Mouse (Mus musculus) hindbrain, embryonic 13.5 days (tissue): Measurements from ENCODE around the gene Psmd1. TPM values are rescaled to one million over a fixed set of nuclear protein-coding genes. Genes with fewer than 3 reads are reported as not detected.

Source experiments
- ATAC-seq: fragments of 200-750 bp; cut with Nextera tagmentation; 2 replicates; pipeline ENCODE4 v1.8.0; 2017; ENCODE audit warnings: moderate TSS enrichment; ENCODE audit not compliant: low FRiP score
- H3K27ac ChIP-seq: fragments of 300-500 bp; sonication (generic); 2 replicates; pipeline ENCODE4 v1.5.1; 2015; ENCODE audit warnings: inconsistent platforms, mild to moderate bottlenecking, moderate library complexity
- H3K27me3 ChIP-seq: fragments of 300-500 bp; sonication (generic); 2 replicates; pipeline ENCODE4 v1.6.1; 2015; ENCODE audit warnings: mild to moderate bottlenecking, inconsistent platforms
- H3K36me3 ChIP-seq: fragments of 300-500 bp; sonication (generic); 2 replicates; pipeline ENCODE4 v1.6.1; 2015; ENCODE audit warnings: mild to moderate bottlenecking, inconsistent platforms
- H3K4me1 ChIP-seq: fragments of 300-500 bp; sonication (generic); replicated peaks from 2 replicates; pipeline ENCODE4 v1.6.1; 2015; ENCODE audit warnings: inconsistent platforms
- H3K4me2 ChIP-seq: fragments of 300-500 bp; sonication (generic); 2 replicates; pipeline ENCODE4 v1.6.1; 2015; ENCODE audit warnings: inconsistent platforms, mild to moderate bottlenecking, moderate library complexity
- H3K4me3 ChIP-seq: fragments of 300-500 bp; sonication (generic); 2 replicates; pipeline ENCODE4 v1.5.1; 2015; ENCODE audit warnings: mild to moderate bottlenecking, inconsistent platforms
- H3K9ac ChIP-seq: fragments of 300-500 bp; sonication (generic); 2 replicates; pipeline ENCODE4 v1.6.1; 2015; ENCODE audit warnings: mild to moderate bottlenecking, inconsistent platforms
- H3K9me3 ChIP-seq: fragments of 300-500 bp; sonication (generic); 2 replicates; pipeline ENCODE4 v1.6.1; 2016; ENCODE audit warnings: inconsistent platforms
- WGBS: fragments of 180-500 bp; shearing (Covaris S2); methylation state at CpG from one replicate; pipeline ENCODE4 v1.1.7; 2015; 5-methylcytosine and 5-hydroxymethylcytosine counted together
- polyA plus RNA-seq: library from polyadenylated mRNA; unstranded; fragments of >200 nt; fragmentation: Nextera tagmentation; extraction: Ambion mirVana; gene quantifications from 2 replicates; pipeline ENCODE4 v1.2.1, GENCODE M21; 2015

The Psmd1 gene
- polyA plus RNA-seq, 1 experiment from 2014 or later, result 184 TPM

GRCm38 (mm10) chr1:86178462-86179253 lies 114.5 kb downstream of the Psmd1 start:
- no peaks in the 10 kb centered on the region for H3K4me1 ChIP-seq
- H3K9ac ChIP-seq, result no peak overlapping the region
- no peaks in the 10 kb centered on the region for H3K9me3 ChIP-seq
- WGBS, result 46% methylated on average over 7 of the region's 7 CpGs
- ATAC-seq, result peak; percentile 49; the same call in 1 of the 2 replicates
- H3K36me3 ChIP-seq, result peaks cover 69% of the 10 kb centered on the region
- no peak overlapping the region for H3K4me3 ChIP-seq
- H3K27me3 ChIP-seq, result no peaks in the 10 kb centered on the region
- no peak overlapping the region for H3K27ac ChIP-seq
- H3K4me2 ChIP-seq, result no peak overlapping the region

GRCm38 (mm10) chr1:86182004-86182709 lies 118.0 kb downstream of the Psmd1 start:
- Histone ChIP-seq H3K4me1 (no peaks in the 10 kb centered on the region), H3K36me3 (peaks cover 44% of the 10 kb centered on the region), H3K4me2 (no peak overlapping the region), H3K9me3 (no peaks in the 10 kb centered on the region), H3K4me3 (no peak overlapping the region), H3K27ac (no peak overlapping the region), H3K9ac (no peak overlapping the region), H3K27me3 (no peaks in the 10 kb centered on the region)
- WGBS, result 91% methylated on average over 5 of the region's 5 CpGs
- ATAC-seq, result no peak

- Histone ChIP-seq H3K4me1 (no peaks in the 10 kb centered on the region), H3K27ac (no peak overlapping the region), H3K9ac (no peak overlapping the region), H3K27me3 (no peaks in the 10 kb centered on the region), H3K4me2 (no peak overlapping the region), H3K4me3 (no peak overlapping the region), H3K9me3 (no peaks in the 10 kb centered on the region), H3K36me3 (peaks cover 31% of the 10 kb centered on the region)
- no peak for ATAC-seq
- WGBS, result 93% methylated on average over 4 of the region's 4 CpGs
Measured at GRCm38 (mm10) chr1:86183577-86184263, 119.5 kb downstream of the Psmd1 start.

- H3K27ac ChIP-seq, result no peak overlapping the region
- no peaks in the 10 kb centered on the region for H3K27me3 ChIP-seq
- no peaks in the 10 kb centered on the region for H3K4me1 ChIP-seq
- H3K9ac ChIP-seq, result no peak overlapping the region
- H3K4me2 ChIP-seq, result no peak overlapping the region
- H3K36me3 ChIP-seq, result peaks cover 44% of the 10 kb centered on the region
- 89% methylated on average over 7 of the region's 7 CpGs for WGBS
- no peak overlapping the region for H3K4me3 ChIP-seq
- H3K9me3 ChIP-seq, result no peaks in the 10 kb centered on the region
- ATAC-seq, result no peak
Measured at GRCm38 (mm10) chr1:86186762-86187161, 122.6 kb downstream of the Psmd1 start.

GRCm38 (mm10) chr1:86187856-86188255 lies 123.7 kb downstream of the Psmd1 start:
- no peak overlapping the region for H3K9ac ChIP-seq
- 76% methylated on average over 2 of the region's 2 CpGs for WGBS

GRCm38 (mm10) chr1:86188271-86188670 lies 124.1 kb downstream of the Psmd1 start:
- WGBS, result 86% methylated on average over 2 of the region's 2 CpGs
- peaks cover 49% of the 10 kb centered on the region for H3K36me3 ChIP-seq
- ATAC-seq, result no peak

More at GRCm38 (mm10) chr1:86187856-86188255, 123.7 kb downstream of the Psmd1 start:
- Histone ChIP-seq H3K4me1 (no peaks in the 10 kb centered on the region), H3K4me2 (no peak overlapping the region), H3K9me3 (no peaks in the 10 kb centered on the region), H3K27me3 (no peaks in the 10 kb centered on the region), H3K27ac (no peak overlapping the region), H3K36me3 (peaks cover 49% of the 10 kb centered on the region), H3K4me3 (no peak overlapping the region)
- ATAC-seq, result no peak

More at GRCm38 (mm10) chr1:86188271-86188670, 124.1 kb downstream of the Psmd1 start:
- H3K9ac ChIP-seq, result no peak overlapping the region
- no peak overlapping the region for H3K27ac ChIP-seq
- H3K4me3 ChIP-seq, result no peak overlapping the region
- H3K4me2 ChIP-seq, result no peak overlapping the region
- no peaks in the 10 kb centered on the region for H3K27me3 ChIP-seq
- H3K9me3 ChIP-seq, result no peaks in the 10 kb centered on the region
- no peaks in the 10 kb centered on the region for H3K4me1 ChIP-seq

Other genes with a start within 250 kb of the Psmd1 start
- 166 and 167 TPM in 2 replicates for gene Itm2c, start 170.1 kb upstream of the Psmd1 start, polyA plus RNA-seq
- gene 4933407L21Rik, start 135.9 kb upstream of the Psmd1 start, polyA plus RNA-seq, result 3.5 and 3.6 TPM in 2 replicates
- gene Gpr55, start 103.4 kb upstream of the Psmd1 start, polyA plus RNA-seq, result 0.04 and 0.17 TPM in 2 replicates
- 0.23 and 0.35 TPM in 2 replicates for gene Spata3, start 47.6 kb upstream of the Psmd1 start, polyA plus RNA-seq
- gene 2810459M11Rik, start 18.5 kb upstream of the Psmd1 start, polyA plus RNA-seq, result 2.0 and 3.9 TPM in 2 replicates
- gene Htr2b, start 47.6 kb downstream of the Psmd1 start, polyA plus RNA-seq, result 0.32 and 0.44 TPM in 2 replicates
- gene Gm21972, start 69.2 kb downstream of the Psmd1 start, polyA plus RNA-seq, result 0.48 and 0.60 TPM in 2 replicates
- gene Armc9, start 90.4 kb downstream of the Psmd1 start, polyA plus RNA-seq, result 31.9 and 34.7 TPM in 2 replicates
- 3.7 and 5.0 TPM in 2 replicates for gene B3gnt7, start 238.4 kb downstream of the Psmd1 start, polyA plus RNA-seq